Mouse (Mus musculus) limb, embryonic 15.5 days (tissue): Measurements from ENCODE around the gene Rgs16. TPM values are rescaled to one million over a fixed set of nuclear protein-coding genes. Genes with fewer than 3 reads are reported as not detected.

ENCODE experiments used
- ATAC-seq: fragments of 200-750 bp; cut with Nextera tagmentation; 2 replicates; pipeline ENCODE4 v1.8.0; 2017; ENCODE audit warnings: low read depth, moderate TSS enrichment; ENCODE audit not compliant: insufficient number of reproducible peaks, low FRiP score, low TSS enrichment
- H3K27ac ChIP-seq: fragments of 300-500 bp; sonication (generic); 2 replicates; pipeline ENCODE4 v1.5.1; 2015; ENCODE audit warnings: moderate library complexity, mild to moderate bottlenecking, inconsistent platforms
- H3K27me3 ChIP-seq: fragments of 300-500 bp; sonication (generic); 2 replicates; pipeline ENCODE4 v1.6.1; 2015; ENCODE audit warnings: inconsistent platforms
- H3K36me3 ChIP-seq: fragments of 300-500 bp; sonication (generic); 2 replicates; pipeline ENCODE4 v1.6.1; 2015; ENCODE audit warnings: inconsistent platforms
- H3K4me1 ChIP-seq: fragments of 300-500 bp; sonication (generic); 2 replicates; pipeline ENCODE4 v1.6.1; 2015; ENCODE audit warnings: inconsistent platforms
- H3K4me2 ChIP-seq: fragments of 300-500 bp; sonication (generic); 2 replicates; pipeline ENCODE4 v1.6.1; 2015; ENCODE audit warnings: mild to moderate bottlenecking, inconsistent platforms
- H3K4me3 ChIP-seq: fragments of 300-500 bp; sonication (generic); 2 replicates; pipeline ENCODE4 v1.5.1; 2015; ENCODE audit warnings: mild to moderate bottlenecking, inconsistent platforms
- H3K9ac ChIP-seq: fragments of 300-500 bp; sonication (generic); 2 replicates; pipeline ENCODE4 v1.6.1; 2015; ENCODE audit warnings: inconsistent platforms
- H3K9me3 ChIP-seq: fragments of 300-500 bp; sonication (generic); 2 replicates; pipeline ENCODE4 v1.6.1; 2016; ENCODE audit warnings: inconsistent platforms
- WGBS: fragments of 180-500 bp; shearing (Covaris S2); methylation state at CpG from one replicate; pipeline ENCODE4 v1.1.7; 2015; 5-methylcytosine and 5-hydroxymethylcytosine counted together
- polyA plus RNA-seq: library from polyadenylated mRNA; unstranded; fragments of >200 nt; fragmentation: Nextera tagmentation; extraction: Ambion mirVana; gene quantifications from 2 replicates; pipeline ENCODE4 v1.2.1, GENCODE M21; 2015

The Rgs16 gene
- polyA plus RNA-seq = 12.7 and 17.9 TPM in 2 replicates

- ATAC-seq = peak; percentile 79
- H3K9ac ChIP-seq = peak within 1 kb of the TSS; percentile 35; the same call in 1 of the 2 replicates
- H3K36me3 ChIP-seq = peaks cover 6% of the 10 kb centered on the region
- peaks cover 15% of the 10 kb centered on the region for H3K27me3 ChIP-seq
- peak within 1 kb of the TSS; percentile 81 for H3K4me2 ChIP-seq
- peak within 1 kb of the TSS; percentile 45 for H3K4me3 ChIP-seq
- 1% methylated on average over 24 of the region's 28 CpGs for WGBS
- H3K4me1 ChIP-seq = peaks cover 29% of the 10 kb centered on the region
- H3K27ac ChIP-seq = no peak within 1 kb of the TSS
- no peaks in the 10 kb centered on the region for H3K9me3 ChIP-seq
Measured at GRCm38 (mm10) chr1:153740145-153740544, at the start of gene Rgs16. TSS of gene Rgs16 (plus strand) at chr1:153740349.

GRCm38 (mm10) chr1:153692526-153692925, 47.6 kb upstream of the Rgs16 start:
- Histone ChIP-seq H3K4me1 (no peaks in the 10 kb centered on the region), H3K4me3 (no peak overlapping the region)
- WGBS = 77% methylated on average over 6 of the region's 6 CpGs

GRCm38 (mm10) chr1:153694372-153695120, 45.6 kb upstream of the Rgs16 start:
- no peak for ATAC-seq
- H3K27ac ChIP-seq = no peak overlapping the region
- no peak overlapping the region for H3K4me2 ChIP-seq
- H3K36me3 ChIP-seq = no peaks in the 10 kb centered on the region
- no peak overlapping the region for H3K4me3 ChIP-seq
- H3K27me3 ChIP-seq = no peaks in the 10 kb centered on the region
- WGBS = 89% methylated on average over 6 of the region's 6 CpGs
- no peak overlapping the region for H3K9ac ChIP-seq
- no peaks in the 10 kb centered on the region for H3K9me3 ChIP-seq
- peaks cover 16% of the 10 kb centered on the region for H3K4me1 ChIP-seq

More at GRCm38 (mm10) chr1:153692526-153692925, 47.6 kb upstream of the Rgs16 start:
- Histone ChIP-seq H3K27me3 (no peaks in the 10 kb centered on the region), H3K9me3 (no peaks in the 10 kb centered on the region), H3K4me2 (no peak overlapping the region), H3K27ac (no peak overlapping the region), H3K9ac (no peak overlapping the region), H3K36me3 (no peaks in the 10 kb centered on the region)
- no peak for ATAC-seq

- H3K27ac ChIP-seq = no peak overlapping the region
- H3K9me3 ChIP-seq = no peaks in the 10 kb centered on the region
- H3K4me3 ChIP-seq = no peak overlapping the region
- ATAC-seq = no peak
- 90% methylated on average over 10 of the region's 10 CpGs for WGBS
- H3K4me1 ChIP-seq = peaks cover 16% of the 10 kb centered on the region
- H3K27me3 ChIP-seq = no peaks in the 10 kb centered on the region
- H3K9ac ChIP-seq = no peak overlapping the region
- H3K36me3 ChIP-seq = no peaks in the 10 kb centered on the region
- no peak overlapping the region for H3K4me2 ChIP-seq
Measured at GRCm38 (mm10) chr1:153695398-153695797, 44.8 kb upstream of the Rgs16 start.

GRCm38 (mm10) chr1:153696093-153696492, 44.1 kb upstream of the Rgs16 start:
- H3K9me3 ChIP-seq = no peaks in the 10 kb centered on the region
- peaks cover 18% of the 10 kb centered on the region for H3K4me1 ChIP-seq
- H3K4me3 ChIP-seq = no peak overlapping the region
- H3K9ac ChIP-seq = no peak overlapping the region
- H3K27me3 ChIP-seq = no peaks in the 10 kb centered on the region
- H3K36me3 ChIP-seq = no peaks in the 10 kb centered on the region
- no peak overlapping the region for H3K4me2 ChIP-seq
- WGBS = 84% methylated on average over 11 of the region's 11 CpGs
- H3K27ac ChIP-seq = no peak overlapping the region
- no peak for ATAC-seq

GRCm38 (mm10) chr1:153696541-153696940, 43.6 kb upstream of the Rgs16 start:
- H3K4me3 ChIP-seq = no peak overlapping the region
- H3K4me1 ChIP-seq = peaks cover 18% of the 10 kb centered on the region
- no peak overlapping the region for H3K27ac ChIP-seq
- no peak for ATAC-seq
- no peaks in the 10 kb centered on the region for H3K9me3 ChIP-seq
- no peaks in the 10 kb centered on the region for H3K27me3 ChIP-seq
- WGBS = 81% methylated on average over 4 of the region's 4 CpGs
- no peak overlapping the region for H3K9ac ChIP-seq
- no peak overlapping the region for H3K4me2 ChIP-seq
- no peaks in the 10 kb centered on the region for H3K36me3 ChIP-seq

GRCm38 (mm10) chr1:153697581-153698251, 42.4 kb upstream of the Rgs16 start:
- WGBS = 59% methylated on average over 16 of the region's 16 CpGs

GRCm38 (mm10) chr1:153698311-153699084, 41.7 kb upstream of the Rgs16 start:
- ATAC-seq = no peak
- Histone ChIP-seq H3K27me3 (no peaks in the 10 kb centered on the region), H3K4me1 (peaks cover 37% of the 10 kb centered on the region), H3K9me3 (no peaks in the 10 kb centered on the region), H3K27ac (no peak overlapping the region), H3K36me3 (no peaks in the 10 kb centered on the region), H3K4me2 (no peak overlapping the region), H3K4me3 (no peak overlapping the region), H3K9ac (no peak overlapping the region)
- WGBS = 54% methylated on average over 7 of the region's 7 CpGs

More at GRCm38 (mm10) chr1:153697581-153698251, 42.4 kb upstream of the Rgs16 start:
- Histone ChIP-seq H3K9ac (no peak overlapping the region), H3K4me2 (no peak overlapping the region), H3K36me3 (no peaks in the 10 kb centered on the region), H3K4me1 (peaks cover 29% of the 10 kb centered on the region), H3K27me3 (no peaks in the 10 kb centered on the region), H3K27ac (no peak overlapping the region), H3K4me3 (no peak overlapping the region), H3K9me3 (no peaks in the 10 kb centered on the region)
- ATAC-seq = no peak

- Histone ChIP-seq H3K4me3 (no peak overlapping the region), H3K27ac (no peak overlapping the region), H3K4me2 (no peak overlapping the region), H3K9ac (no peak overlapping the region), H3K4me1 (peaks cover 53% of the 10 kb centered on the region), H3K9me3 (no peaks in the 10 kb centered on the region), H3K27me3 (no peaks in the 10 kb centered on the region), H3K36me3 (no peaks in the 10 kb centered on the region)
- 65% methylated on average over 11 of the region's 11 CpGs for WGBS
- ATAC-seq = no peak
Measured at GRCm38 (mm10) chr1:153700448-153701063, 39.6 kb upstream of the Rgs16 start.

- H3K27me3 ChIP-seq = no peaks in the 10 kb centered on the region
- no peak overlapping the region for H3K9ac ChIP-seq
- H3K27ac ChIP-seq = no peak overlapping the region
- peaks cover 53% of the 10 kb centered on the region for H3K4me1 ChIP-seq
- H3K4me2 ChIP-seq = no peak overlapping the region
- H3K4me3 ChIP-seq = no peak overlapping the region
- H3K36me3 ChIP-seq = no peaks in the 10 kb centered on the region
- ATAC-seq = no peak
- H3K9me3 ChIP-seq = no peaks in the 10 kb centered on the region
- WGBS = 83% methylated on average over 1 of the region's 1 CpGs
Measured at GRCm38 (mm10) chr1:153701461-153701860, 38.7 kb upstream of the Rgs16 start.

- no peaks in the 10 kb centered on the region for H3K27me3 ChIP-seq
- H3K4me1 ChIP-seq = peaks cover 53% of the 10 kb centered on the region
- no peak overlapping the region for H3K4me3 ChIP-seq
- H3K9me3 ChIP-seq = no peaks in the 10 kb centered on the region
- 36% methylated on average over 8 of the region's 8 CpGs for WGBS
- no peak for ATAC-seq
- no peak overlapping the region for H3K4me2 ChIP-seq
- H3K36me3 ChIP-seq = no peaks in the 10 kb centered on the region
- no peak overlapping the region for H3K9ac ChIP-seq
- no peak overlapping the region; the same call in 1 of the 2 replicates for H3K27ac ChIP-seq
Measured at GRCm38 (mm10) chr1:153702166-153702852, 37.8 kb upstream of the Rgs16 start.
